Mouse (Mus musculus): ENCODE results near the gene Mpst.

Gene Mpst

GRCm38 (mm10) chr15:78405098-78405497 is 1.1 kb upstream of the Mpst start:
- DNase-seq = no peak

DNA sequence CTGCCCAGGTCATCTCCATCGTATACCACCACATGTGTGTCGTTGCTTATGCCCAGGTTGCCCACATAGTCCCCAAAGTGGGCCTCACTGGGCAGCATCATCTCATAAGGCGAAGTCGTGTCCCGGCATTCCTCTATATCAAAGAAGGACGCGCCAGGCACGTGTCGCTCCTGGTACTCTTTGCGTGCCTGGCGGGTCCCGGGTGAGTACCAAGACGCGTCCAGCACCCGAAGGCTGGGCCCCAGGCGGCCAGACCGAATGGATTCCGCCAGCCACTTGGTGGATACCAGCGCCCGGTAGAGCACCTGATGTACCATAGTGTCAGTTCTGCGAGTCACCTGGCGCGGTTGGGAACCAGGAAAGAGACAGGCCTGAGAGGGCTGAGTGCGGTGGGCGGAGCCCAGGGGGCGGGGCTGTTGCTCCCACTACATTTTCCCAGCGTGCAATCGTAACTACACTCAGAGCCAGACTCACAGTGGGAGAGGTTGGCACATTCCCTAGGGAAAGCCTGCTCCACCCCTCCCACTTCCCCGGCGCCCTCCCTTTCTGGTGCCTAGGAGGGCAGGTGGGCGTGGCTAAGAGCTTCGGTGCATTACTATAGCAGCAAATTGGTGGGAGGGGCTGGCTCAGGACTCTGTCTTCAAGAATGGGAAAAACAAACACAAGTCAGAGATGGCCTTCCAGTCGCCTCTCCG is 552 bp upstream of the Mpst start, which contains the start of gene Tst:
TSS of gene Tst (minus strand) at position 391 of the 695 bp plus-strand sequence.
- peak; percentile 82 for DNase-seq

GRCm38 (mm10) chr15:78409570-78410052 is 3.4 kb downstream of the Mpst start:
- DNase-seq = no peak

DNA sequence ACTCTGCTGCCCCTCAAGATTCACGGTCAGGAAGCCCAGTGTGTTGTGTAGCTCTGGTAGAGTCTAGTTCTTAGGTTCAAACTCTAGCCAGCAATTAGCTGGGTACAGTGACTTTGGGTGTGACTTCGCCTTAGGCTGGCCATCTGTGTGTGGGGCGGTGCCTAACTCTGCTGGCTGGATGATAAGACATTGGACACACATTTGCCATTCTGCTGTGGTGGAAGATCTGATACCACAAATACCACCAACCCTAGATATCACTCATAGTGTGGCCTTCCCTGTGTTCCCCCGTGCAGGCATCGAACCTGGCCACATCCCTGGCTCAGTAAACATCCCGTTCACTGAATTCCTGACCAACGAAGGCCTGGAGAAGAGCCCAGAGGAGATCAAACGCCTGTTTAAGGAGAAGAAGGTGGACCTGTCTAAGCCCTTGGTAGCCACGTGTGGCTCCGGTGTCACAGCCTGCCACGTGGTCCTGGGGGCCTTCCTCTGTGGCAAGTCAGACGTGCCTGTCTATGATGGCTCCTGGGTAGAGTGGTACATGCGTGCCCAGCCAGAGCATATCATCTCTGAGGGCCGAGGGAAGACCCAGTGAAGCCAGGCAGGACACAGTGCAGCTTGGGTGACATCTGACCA is 7.0 kb downstream of the Mpst start:
- no peak for DNase-seq

- no peak for DNase-seq
These were observed 7.5 kb downstream of the Mpst start for GRCm38 (mm10) chr15:78413719-78414117.

DNA sequence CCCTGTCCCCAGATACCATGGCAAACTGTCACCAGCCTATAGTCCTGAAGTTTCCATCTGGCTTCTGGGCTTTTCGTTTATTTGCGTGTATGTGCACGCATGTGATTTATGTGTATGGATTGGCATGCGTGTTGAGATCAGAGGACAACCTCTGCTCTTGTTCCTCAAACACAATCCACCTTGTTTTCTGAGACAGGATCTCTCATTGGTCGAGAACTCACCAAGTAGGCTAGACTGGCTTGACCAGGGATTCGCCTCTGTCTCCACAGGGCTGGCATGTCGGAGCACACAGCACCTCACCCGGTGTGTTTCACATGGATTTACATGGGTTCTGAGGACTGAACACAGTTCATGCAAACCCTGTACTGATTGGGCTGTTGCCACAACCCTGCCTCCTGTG is 7.9 kb downstream of the Mpst start:
- no peak for DNase-seq

DNA sequence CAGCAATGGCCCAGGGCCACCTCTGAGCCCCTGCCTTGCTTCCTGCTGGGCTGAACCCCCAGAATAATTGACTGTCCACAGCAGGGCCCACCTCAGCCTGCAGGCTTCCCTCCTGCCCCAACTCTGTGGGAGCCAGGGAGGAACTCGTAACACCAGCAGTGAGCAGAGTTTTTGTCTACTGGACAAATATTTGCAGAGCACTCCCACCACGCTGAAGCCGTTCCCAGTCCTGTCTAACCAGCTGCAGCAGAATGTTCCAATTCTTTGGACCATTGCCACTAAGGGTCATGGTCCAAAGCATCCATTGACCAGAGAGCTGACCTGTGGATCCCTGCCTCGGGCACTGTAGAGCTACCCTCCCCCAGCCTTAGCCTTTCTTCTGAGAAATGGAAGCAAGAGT is 10.7 kb downstream of the Mpst start:
- DNase-seq = no peak

DNA sequence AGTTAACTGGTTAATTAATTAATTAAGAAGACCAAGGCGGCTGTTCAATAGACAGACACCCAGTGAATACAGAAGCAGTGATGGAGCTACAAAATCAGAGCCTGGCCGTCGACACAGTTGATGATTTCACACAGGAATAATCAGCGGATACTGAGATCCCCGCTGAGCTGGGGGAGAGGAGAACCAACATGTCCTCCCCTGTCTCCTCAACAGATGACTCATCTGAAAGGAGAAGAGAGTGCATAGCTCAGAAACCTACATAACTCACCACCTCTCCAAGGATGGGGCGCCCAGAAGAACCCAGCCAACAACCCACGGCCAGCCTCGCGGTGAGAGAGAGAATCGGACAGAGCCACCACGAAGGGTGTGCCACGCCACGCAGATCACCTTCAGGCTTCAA is 14.2 kb downstream of the Mpst start:
- DNase-seq = no peak

GRCm38 (mm10) chr15:78422046-78422956 is 16.1 kb downstream of the Mpst start:
- peak; percentile 76 for DNase-seq

DNA sequence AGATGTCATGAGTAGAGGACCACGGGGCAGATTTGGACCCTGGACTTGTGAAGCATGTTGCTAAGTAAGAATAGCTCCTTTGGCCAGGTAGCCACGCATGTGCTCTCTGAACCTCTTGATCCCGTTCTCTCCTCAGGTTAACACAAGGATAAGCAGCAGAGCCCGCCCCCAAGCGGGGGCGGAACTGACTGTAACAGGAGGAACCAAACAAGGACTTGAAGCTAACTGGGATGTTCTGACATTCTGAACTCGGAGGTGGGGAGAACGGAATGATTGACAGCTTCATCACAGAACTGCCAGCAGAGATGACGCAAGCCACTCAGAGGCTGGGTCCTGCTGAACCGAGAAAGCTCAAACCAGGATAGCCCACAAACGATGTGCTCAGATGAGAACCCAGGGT is 18.3 kb downstream of the Mpst start:
- no peak for DNase-seq

DNA sequence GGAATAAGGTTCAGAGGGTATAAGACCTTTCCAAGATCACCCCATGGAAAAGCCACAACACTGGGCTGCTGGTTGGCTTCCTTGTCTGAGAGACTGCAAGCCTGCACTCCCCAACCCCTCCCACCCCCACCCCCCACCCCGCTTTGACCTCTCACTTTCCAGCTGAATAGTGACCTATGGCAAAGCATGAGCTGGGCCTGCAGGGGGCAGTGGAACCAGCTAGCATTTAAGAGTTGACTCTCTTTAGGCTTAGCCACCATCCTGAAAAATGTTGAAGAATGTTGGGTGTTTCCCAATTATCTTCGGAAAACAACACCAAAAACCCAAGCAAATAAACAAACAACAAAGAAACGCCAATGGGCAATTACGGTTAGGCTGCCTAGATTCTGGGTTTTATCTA is 19.0 kb downstream of the Mpst start:
- no peak for DNase-seq

DNA sequence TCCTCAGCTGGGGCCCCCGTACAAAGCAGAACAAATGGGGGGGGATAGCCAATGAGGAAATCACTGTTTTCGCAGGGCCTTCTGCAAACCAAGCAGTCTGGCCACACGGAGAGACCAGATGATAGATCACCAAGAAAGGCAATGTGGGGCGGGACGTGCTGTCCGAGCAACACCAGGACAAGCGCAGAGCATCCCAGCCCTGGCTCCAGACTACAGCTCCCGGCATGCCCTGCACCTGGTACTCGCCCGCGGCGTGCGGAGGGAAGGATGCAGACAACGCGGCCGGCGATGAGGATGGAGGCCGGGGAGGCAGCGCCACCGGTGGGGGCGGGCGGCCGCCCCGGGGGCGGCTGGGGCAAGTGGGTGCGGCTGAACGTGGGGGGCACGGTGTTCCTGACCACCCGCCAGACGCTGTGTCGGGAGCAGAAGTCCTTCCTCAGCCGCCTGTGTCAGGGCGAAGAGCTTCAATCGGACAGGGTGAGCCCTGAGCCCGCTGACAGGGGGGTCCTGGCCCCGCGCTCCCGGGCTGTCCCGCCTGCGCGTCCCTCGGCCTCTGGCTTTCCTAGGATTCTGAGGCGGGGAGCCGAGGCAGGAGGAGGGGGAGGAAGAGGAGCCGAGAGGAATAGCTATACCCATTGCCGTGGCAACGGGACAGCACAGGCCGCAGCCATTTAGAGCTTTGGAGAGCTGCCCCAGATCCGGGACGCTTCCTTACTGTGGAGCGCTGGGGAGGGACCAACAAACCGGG is 22.3 kb downstream of the Mpst start, which contains the start of gene Kctd17:
TSS of gene Kctd17 (plus strand) at position 174 of the 748 bp plus-strand sequence.
- DNase-seq = peak; percentile 74

- no peak for DNase-seq
These were observed 22.9 kb downstream of the Mpst start for GRCm38 (mm10) chr15:78429139-78429459.

DNA sequence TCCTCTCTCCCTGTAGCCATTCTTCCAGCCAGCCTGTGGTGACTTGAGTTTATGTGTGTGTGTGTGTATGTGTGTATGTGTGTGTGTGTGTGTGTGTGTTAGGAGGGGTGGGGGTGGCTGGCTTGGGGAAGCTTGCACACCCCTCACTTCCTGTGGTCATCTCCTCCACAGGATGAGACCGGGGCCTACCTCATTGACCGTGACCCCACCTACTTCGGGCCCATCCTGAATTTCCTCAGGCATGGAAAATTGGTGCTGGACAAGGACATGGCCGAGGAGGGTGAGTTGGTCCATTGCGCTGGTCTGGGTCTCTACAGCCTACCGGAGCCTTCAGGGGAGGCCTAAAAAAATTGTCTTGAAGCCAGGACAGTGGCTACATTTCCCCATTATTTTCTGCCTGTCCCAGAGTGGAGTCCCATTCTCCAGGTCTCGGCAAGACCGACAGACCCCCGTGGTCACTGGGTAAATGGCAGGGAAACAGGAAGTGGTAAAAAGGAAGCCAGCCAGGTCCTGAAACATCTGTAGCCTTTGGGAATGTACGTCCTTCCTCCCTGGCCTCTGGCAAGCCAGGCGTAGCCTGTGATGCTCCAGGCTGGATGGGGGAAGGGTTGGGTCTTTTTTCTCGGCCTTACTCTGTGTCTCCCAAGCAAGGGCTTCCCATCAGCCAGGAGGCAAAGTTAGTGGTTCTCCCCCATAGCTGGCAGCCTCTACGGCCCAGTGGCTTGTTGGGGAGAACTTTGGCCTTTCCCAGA is 23.8 kb downstream of the Mpst start:
- DNase-seq = no peak

- DNase-seq = no peak
These were observed 24.7 kb downstream of the Mpst start for GRCm38 (mm10) chr15:78430874-78431273.

DNA sequence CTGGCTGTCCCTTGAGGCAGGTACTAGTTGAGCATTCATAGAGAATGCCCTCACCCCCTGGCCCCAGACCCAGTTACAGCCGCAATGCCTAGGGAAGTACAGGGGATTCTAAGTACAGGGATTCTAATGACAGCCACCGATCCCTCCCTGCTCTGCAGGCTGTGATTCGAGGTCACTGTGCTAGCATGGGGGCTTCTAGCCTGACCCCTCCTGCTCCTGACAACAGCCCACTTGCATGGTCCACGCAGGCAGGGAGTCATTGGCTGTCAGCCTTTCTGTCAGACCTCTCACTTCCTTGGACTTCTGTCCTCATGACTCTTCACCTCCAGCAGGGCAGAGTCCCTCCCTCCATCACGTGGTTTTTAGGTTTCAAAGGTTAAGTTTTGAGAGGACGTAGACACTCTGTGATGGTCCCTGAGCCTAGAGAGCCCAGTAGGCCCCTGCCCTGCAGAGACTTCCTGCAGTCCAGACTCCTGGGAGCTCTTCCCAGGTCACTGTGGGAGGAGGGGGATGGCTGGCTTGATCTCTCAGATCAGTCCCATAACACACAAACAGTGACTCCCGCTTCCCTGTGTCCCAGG is 25.4 kb downstream of the Mpst start:
- no peak for DNase-seq

- no peak for DNase-seq
These were observed 28.8 kb downstream of the Mpst start for GRCm38 (mm10) chr15:78434896-78435520.

DNA sequence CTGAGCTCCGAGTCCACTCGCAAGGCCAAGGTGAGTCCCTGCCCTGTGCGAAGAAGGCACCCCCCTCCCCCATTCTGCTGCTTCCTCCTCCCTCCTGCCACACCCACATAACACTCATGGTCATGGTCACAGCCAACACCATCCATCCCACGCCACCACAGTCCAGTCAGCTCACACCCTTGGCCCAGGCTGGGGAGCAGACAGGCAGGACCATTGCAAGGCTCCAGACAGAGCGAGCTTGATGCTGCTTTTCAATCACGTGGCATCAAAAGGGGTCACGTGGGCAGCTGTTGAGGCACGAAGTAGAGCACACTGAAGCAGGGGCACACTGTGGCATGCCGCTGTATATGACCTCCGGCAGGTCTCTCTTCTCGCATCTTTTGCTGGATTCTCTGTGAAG is 29.5 kb downstream of the Mpst start:
- DNase-seq = peak; percentile 33

GRCm38 (mm10) chr15:78436380-78437192 is 30.4 kb downstream of the Mpst start:
- DNase-seq = peak; percentile 92
